Mouse (Mus musculus): Measurements from ENCODE around the gene Cmtm7. TPM values are rescaled to one million over a fixed set of nuclear protein-coding genes. Genes with fewer than 3 reads are reported as not detected.

The Cmtm7 gene
- polyA plus RNA-seq, 1 experiment from 2014 or later: 37.0 TPM

GRCm38 (mm10) chr9:114810837-114811236 is 29.2 kb upstream of the Cmtm7 start:
- Histone ChIP-seq H3K4me1 (no peaks in the 10 kb centered on the region), H3K4me3 (no peak overlapping the region), H3K36me3 (no peaks in the 10 kb centered on the region), H3K4me2 (replicated peaks) (no peak overlapping the region), H3K27ac (no peak overlapping the region), H3K9ac (no peak overlapping the region), H3K27me3 (replicated peaks) (no peaks in the 10 kb centered on the region), H3K9me3 (no peaks in the 10 kb centered on the region)
- no peak for ATAC-seq (ENCODE audit: low FRiP score, low read depth)
- WGBS: 82% methylated on average over 11 of the region's 11 CpGs

DNA sequence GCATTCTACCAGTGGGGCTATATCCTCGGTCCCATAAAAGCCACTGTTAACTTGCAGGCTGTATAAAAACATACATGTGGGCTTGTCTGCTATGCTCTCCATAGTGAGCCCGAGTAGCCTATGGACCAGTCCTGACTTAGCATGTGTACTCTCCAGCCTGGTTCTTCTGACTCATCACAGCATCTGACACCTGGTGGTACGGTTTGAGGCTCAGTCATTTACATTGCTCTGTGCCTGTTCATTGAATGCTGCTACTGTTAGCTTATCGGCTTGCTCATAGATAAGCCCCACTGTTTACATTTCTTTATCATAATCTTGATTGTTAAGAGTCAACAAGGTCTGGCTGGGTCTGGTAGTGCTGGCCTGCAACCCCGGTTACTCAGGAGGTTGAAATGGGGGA is 27.0 kb upstream of the Cmtm7 start:
- H3K9me3 ChIP-seq: no peaks in the 10 kb centered on the region
- no peak overlapping the region for H3K4me3 ChIP-seq
- ATAC-seq (ENCODE audit: low FRiP score, low read depth): no peak
- H3K4me1 ChIP-seq: no peaks in the 10 kb centered on the region; the same call in 1 of the 2 replicates
- H3K27me3 ChIP-seq (replicated peaks): no peaks in the 10 kb centered on the region
- no peak overlapping the region for H3K27ac ChIP-seq
- WGBS: 95% methylated on average over 5 of the region's 5 CpGs
- no peak overlapping the region for H3K4me2 ChIP-seq (replicated peaks)
- no peaks in the 10 kb centered on the region for H3K36me3 ChIP-seq
- H3K9ac ChIP-seq: no peak overlapping the region

DNA sequence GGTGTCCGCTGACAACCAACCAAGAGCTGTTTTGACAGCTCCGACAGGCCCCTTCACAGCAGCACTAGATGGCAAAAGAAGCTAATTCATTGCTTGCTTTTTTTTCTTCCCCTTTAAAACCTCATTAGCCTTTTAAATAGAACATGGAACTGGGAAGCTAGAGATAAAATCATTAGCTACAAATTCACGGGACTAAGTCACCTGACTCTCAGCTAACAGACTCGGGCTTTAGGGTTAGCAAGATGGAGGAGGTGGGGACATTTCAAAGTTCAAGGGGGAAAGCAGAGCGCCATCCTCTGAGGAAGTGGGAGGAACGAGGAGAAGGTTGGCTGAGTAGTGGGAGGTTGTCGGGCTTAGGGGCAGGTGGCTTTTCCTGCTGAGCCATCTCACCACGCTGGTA is 25.6 kb upstream of the Cmtm7 start:
- no peak for ATAC-seq (ENCODE audit: low FRiP score, low read depth)
- H3K4me1 ChIP-seq: no peaks in the 10 kb centered on the region; the same call in 1 of the 2 replicates
- WGBS: 78% methylated on average over 8 of the region's 8 CpGs
- H3K9ac ChIP-seq: no peak overlapping the region
- H3K36me3 ChIP-seq: no peaks in the 10 kb centered on the region
- no peaks in the 10 kb centered on the region for H3K27me3 ChIP-seq (replicated peaks)
- no peak overlapping the region for H3K4me2 ChIP-seq (replicated peaks)
- H3K4me3 ChIP-seq: no peak overlapping the region
- H3K9me3 ChIP-seq: no peaks in the 10 kb centered on the region
- no peak overlapping the region for H3K27ac ChIP-seq

DNA sequence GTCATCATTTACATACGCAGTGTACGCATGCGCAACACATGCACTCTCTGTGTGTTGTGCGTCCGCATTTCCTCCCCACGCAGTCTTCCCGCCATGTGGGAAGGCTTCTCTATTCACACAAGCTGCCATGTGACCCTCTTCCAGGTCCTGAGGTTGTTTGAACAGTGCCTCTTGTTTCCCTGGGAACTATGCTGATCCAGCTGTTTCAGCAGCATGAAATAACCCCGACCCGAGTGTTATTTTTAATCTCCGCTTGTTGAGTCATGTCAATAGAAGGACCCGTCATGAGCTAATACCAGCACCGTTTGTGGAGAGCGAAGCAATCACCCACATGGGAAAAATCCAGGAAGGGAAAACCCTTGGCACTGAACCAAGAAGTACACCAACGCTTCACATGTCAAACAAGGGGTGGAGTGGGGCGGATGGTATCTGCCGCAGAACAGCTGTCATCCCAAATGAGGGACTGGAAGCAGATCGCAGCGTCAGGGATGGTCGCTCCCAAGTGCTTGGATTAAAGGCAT is 23.6 kb upstream of the Cmtm7 start:
- ATAC-seq (ENCODE audit: low FRiP score, low read depth): no peak

DNA sequence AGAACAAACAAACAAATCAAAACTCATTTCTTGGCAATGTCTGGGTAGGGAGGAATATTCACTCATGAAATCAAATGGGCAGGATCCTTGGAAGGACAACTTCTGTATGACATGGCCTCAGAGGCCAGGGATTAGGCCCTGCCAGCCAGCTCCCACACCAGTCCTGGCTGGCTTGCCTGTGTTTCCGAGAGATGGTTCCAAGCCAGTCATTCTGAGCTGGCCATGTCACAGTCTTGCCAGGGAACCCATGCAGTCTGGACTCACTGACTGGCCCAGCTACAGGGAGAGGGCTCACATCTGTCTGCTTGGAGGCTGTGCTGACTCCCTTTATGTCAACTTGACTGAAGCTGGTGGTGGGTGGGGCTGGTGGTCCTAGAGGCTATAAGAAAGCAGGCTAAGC is 20.5 kb upstream of the Cmtm7 start:
- no peak overlapping the region for H3K4me2 ChIP-seq (replicated peaks)
- WGBS: 90% methylated on average over 1 of the region's 1 CpGs
- no peaks in the 10 kb centered on the region for H3K9me3 ChIP-seq
- no peak overlapping the region for H3K27ac ChIP-seq
- ATAC-seq (ENCODE audit: low FRiP score, low read depth): no peak
- H3K27me3 ChIP-seq (replicated peaks): 0 out of 2 replicates have a peak, but pooled peaks cover 3% of the 10 kb centered on the region
- H3K9ac ChIP-seq: no peak overlapping the region
- H3K36me3 ChIP-seq: no peaks in the 10 kb centered on the region
- no peak overlapping the region for H3K4me3 ChIP-seq
- peaks cover 8% of the 10 kb centered on the region for H3K4me1 ChIP-seq

More for the DNA sequence above, 23.6 kb upstream of the Cmtm7 start:
- no peak overlapping the region for H3K4me2 ChIP-seq (replicated peaks)
- 76% methylated on average over 19 of the region's 19 CpGs for WGBS
- H3K36me3 ChIP-seq: no peaks in the 10 kb centered on the region
- H3K4me3 ChIP-seq: no peak overlapping the region
- no peak overlapping the region for H3K9ac ChIP-seq
- no peaks in the 10 kb centered on the region for H3K9me3 ChIP-seq
- H3K27me3 ChIP-seq (replicated peaks): 0 out of 2 replicates have a peak, but pooled peaks cover 3% of the 10 kb centered on the region
- peaks cover 5% of the 10 kb centered on the region for H3K4me1 ChIP-seq
- no peak overlapping the region for H3K27ac ChIP-seq

GRCm38 (mm10) chr9:114801301-114801700 is 19.6 kb upstream of the Cmtm7 start:
- H3K27ac ChIP-seq: no peak overlapping the region
- no peak for ATAC-seq (ENCODE audit: low FRiP score, low read depth)
- 0 out of 2 replicates have a peak, but pooled peaks cover 3% of the 10 kb centered on the region for H3K27me3 ChIP-seq (replicated peaks)
- H3K9ac ChIP-seq: no peak overlapping the region
- no peak overlapping the region for H3K4me3 ChIP-seq
- peaks cover 8% of the 10 kb centered on the region for H3K4me1 ChIP-seq
- WGBS: 12% methylated on average over 15 of the region's 15 CpGs
- H3K36me3 ChIP-seq: no peaks in the 10 kb centered on the region
- H3K9me3 ChIP-seq: no peaks in the 10 kb centered on the region
- H3K4me2 ChIP-seq (replicated peaks): peak overlapping the region; percentile 16; the same call in 1 of the 2 replicates

- 27% methylated on average over 10 of the region's 10 CpGs for WGBS
- no peak for ATAC-seq (ENCODE audit: low FRiP score, low read depth)
- Histone ChIP-seq H3K4me1 (peaks cover 8% of the 10 kb centered on the region), H3K27me3 (replicated peaks) (0 out of 2 replicates have a peak, but pooled peaks cover 3% of the 10 kb centered on the region), H3K9me3 (no peaks in the 10 kb centered on the region), H3K9ac (no peak overlapping the region), H3K4me2 (replicated peaks) (no peak overlapping the region), H3K36me3 (no peaks in the 10 kb centered on the region), H3K4me3 (no peak overlapping the region), H3K27ac (no peak overlapping the region)
Observed at GRCm38 (mm10) chr9:114799498-114800107, 17.9 kb upstream of the Cmtm7 start.

DNA sequence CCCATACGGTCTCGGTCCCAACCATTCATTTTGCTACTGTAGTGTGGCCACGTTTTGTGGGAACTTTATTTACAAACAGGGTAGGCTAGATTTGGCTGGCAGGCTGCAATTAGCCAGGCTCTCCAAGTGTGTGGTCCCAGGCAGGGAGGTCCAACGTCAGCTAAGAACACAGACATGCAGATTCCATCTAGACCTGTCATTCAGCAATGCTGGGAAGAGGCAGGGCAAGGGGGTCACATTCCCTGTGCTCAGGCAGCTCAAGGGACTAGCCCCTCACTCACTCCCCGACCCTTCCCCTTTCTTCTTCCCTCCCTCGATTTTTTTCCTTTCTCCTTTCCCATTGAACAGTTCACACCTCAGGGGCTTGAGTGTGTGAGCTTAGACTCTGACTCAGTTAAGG is 17.2 kb upstream of the Cmtm7 start:
- no peak overlapping the region for H3K27ac ChIP-seq
- peaks cover 8% of the 10 kb centered on the region for H3K4me1 ChIP-seq
- H3K9ac ChIP-seq: no peak overlapping the region
- 0 out of 2 replicates have a peak, but pooled peaks cover 3% of the 10 kb centered on the region for H3K27me3 ChIP-seq (replicated peaks)
- 42% methylated on average over 6 of the region's 6 CpGs for WGBS
- no peaks in the 10 kb centered on the region for H3K9me3 ChIP-seq
- H3K36me3 ChIP-seq: no peaks in the 10 kb centered on the region
- no peak overlapping the region for H3K4me3 ChIP-seq
- ATAC-seq (ENCODE audit: low FRiP score, low read depth): no peak
- H3K4me2 ChIP-seq (replicated peaks): no peak overlapping the region

- H3K36me3 ChIP-seq: no peaks in the 10 kb centered on the region
- no peak overlapping the region for H3K27ac ChIP-seq
- 0 out of 2 replicates have a peak, but pooled peaks cover 3% of the 10 kb centered on the region for H3K27me3 ChIP-seq (replicated peaks)
- WGBS: 56% methylated on average over 11 of the region's 11 CpGs
- no peak overlapping the region for H3K9ac ChIP-seq
- H3K9me3 ChIP-seq: no peaks in the 10 kb centered on the region
- no peak overlapping the region for H3K4me3 ChIP-seq
- H3K4me2 ChIP-seq (replicated peaks): no peak overlapping the region
- H3K4me1 ChIP-seq: peaks cover 8% of the 10 kb centered on the region
- ATAC-seq (ENCODE audit: low FRiP score, low read depth): peak; percentile 74
Observed at GRCm38 (mm10) chr9:114797329-114798004, 15.8 kb upstream of the Cmtm7 start.

GRCm38 (mm10) chr9:114796473-114797050 is 14.9 kb upstream of the Cmtm7 start:
- Histone ChIP-seq H3K27me3 (replicated peaks) (0 out of 2 replicates have a peak, but pooled peaks cover 3% of the 10 kb centered on the region), H3K9me3 (no peaks in the 10 kb centered on the region), H3K4me1 (peaks cover 8% of the 10 kb centered on the region), H3K27ac (no peak overlapping the region), H3K9ac (no peak overlapping the region), H3K36me3 (no peaks in the 10 kb centered on the region), H3K4me3 (no peak overlapping the region), H3K4me2 (replicated peaks) (no peak overlapping the region)
- ATAC-seq (ENCODE audit: low FRiP score, low read depth): 0 out of 2 replicates have a peak, but pooled peaks have one; percentile 21
- WGBS: 41% methylated on average over 11 of the region's 11 CpGs

- WGBS: 79% methylated on average over 4 of the region's 4 CpGs
- H3K4me2 ChIP-seq (replicated peaks): no peak overlapping the region
- ATAC-seq (ENCODE audit: low FRiP score, low read depth): no peak
- H3K4me3 ChIP-seq: no peak overlapping the region
- no peaks in the 10 kb centered on the region for H3K36me3 ChIP-seq
- H3K4me1 ChIP-seq: 0 out of 2 replicates have a peak, but pooled peaks cover 3% of the 10 kb centered on the region
- H3K9me3 ChIP-seq: no peaks in the 10 kb centered on the region
- no peaks in the 10 kb centered on the region for H3K27me3 ChIP-seq (replicated peaks)
- no peak overlapping the region for H3K9ac ChIP-seq
- H3K27ac ChIP-seq: no peak overlapping the region
Observed at GRCm38 (mm10) chr9:114794491-114794890, 12.8 kb upstream of the Cmtm7 start.

GRCm38 (mm10) chr9:114793764-114794295 is 12.2 kb upstream of the Cmtm7 start:
- H3K4me1 ChIP-seq: 0 out of 2 replicates have a peak, but pooled peaks cover 3% of the 10 kb centered on the region
- no peak for ATAC-seq (ENCODE audit: low FRiP score, low read depth)
- 80% methylated on average over 9 of the region's 9 CpGs for WGBS

More at GRCm38 (mm10) chr9:114793764-114794295, 12.2 kb upstream of the Cmtm7 start:
- Histone ChIP-seq H3K27me3 (replicated peaks) (no peaks in the 10 kb centered on the region), H3K4me2 (replicated peaks) (no peak overlapping the region), H3K9ac (no peak overlapping the region), H3K36me3 (no peaks in the 10 kb centered on the region), H3K9me3 (no peaks in the 10 kb centered on the region), H3K27ac (no peak overlapping the region), H3K4me3 (no peak overlapping the region)

All from neural tube, embryonic 12.5 days (tissue).